Mouse (Mus musculus) layer of hippocampus, postnatal 10 days (tissue): ENCODE measurements at regions not wholly inside any gene's neighbourhood (a gene's known extent, or its start where the extent isn't known, plus 50 kb on each side); places are given as distances from the start of the nearest gene placed in this dataset.
"Not testable (repeated sequence)": the region's sequence is repeated elsewhere in the genome, so short reads cannot be mapped to it uniquely, and the experiment has no call there.

Experiments used
- DNase-seq, 2 experiments: peaks; one replicate each; pipeline ENCODE4 v3.0.0; 2021; ENCODE audit warnings: low spot score in 2 of 2

GRCm38 (mm10) chr3:21990526-21990925 is 85.9 kb upstream of the Tbl1xr1 start:
- DNase-seq: no peak

GRCm38 (mm10) chr3:21991681-21992152 is 84.7 kb upstream of the Tbl1xr1 start:
- no peak for DNase-seq

GRCm38 (mm10) chr3:21992203-21992602 is 84.2 kb upstream of the Tbl1xr1 start:
- DNase-seq: no peak

- DNase-seq: no peak
These were observed 82.5 kb upstream of the Tbl1xr1 start for GRCm38 (mm10) chr3:21993961-21994360.

GRCm38 (mm10) chr3:21995566-21996391 is 80.7 kb upstream of the Tbl1xr1 start:
- DNase-seq: no peak

- no peak for DNase-seq
These were observed 79.1 kb upstream of the Tbl1xr1 start for GRCm38 (mm10) chr3:21997387-21997786.

GRCm38 (mm10) chr3:22005456-22005855 is 71.0 kb upstream of the Tbl1xr1 start:
- no peak for DNase-seq

GRCm38 (mm10) chr3:22006113-22006512 is 70.3 kb upstream of the Tbl1xr1 start:
- no peak for DNase-seq

- no peak for DNase-seq
These were observed 69.8 kb upstream of the Tbl1xr1 start for GRCm38 (mm10) chr3:22006651-22007050.

GRCm38 (mm10) chr3:22007736-22008135 is 68.7 kb upstream of the Tbl1xr1 start:
- no peak for DNase-seq

- no peak for DNase-seq
These were observed 68.0 kb upstream of the Tbl1xr1 start for GRCm38 (mm10) chr3:22008432-22008831.

- DNase-seq: no peak
These were observed 66.4 kb upstream of the Tbl1xr1 start for GRCm38 (mm10) chr3:22009898-22010699.

GRCm38 (mm10) chr3:22010700-22010991 is 65.8 kb upstream of the Tbl1xr1 start:
- not testable (repeated sequence) for DNase-seq

GRCm38 (mm10) chr3:22021360-22021935 is 55.0 kb upstream of the Tbl1xr1 start:
- DNase-seq: no peak

GRCm38 (mm10) chr3:22022418-22022817 is 54.0 kb upstream of the Tbl1xr1 start:
- DNase-seq: no peak

- no peak for DNase-seq
These were observed 53.4 kb upstream of the Tbl1xr1 start for GRCm38 (mm10) chr3:22023049-22023448.

GRCm38 (mm10) chr3:22023551-22023950 is 52.9 kb upstream of the Tbl1xr1 start:
- DNase-seq: peak in 1 of 2 experiments; percentile 11

GRCm38 (mm10) chr3:22024200-22024599 is 52.3 kb upstream of the Tbl1xr1 start:
- peak; percentile 6 to 12 for DNase-seq

- DNase-seq: no peak
These were observed 51.3 kb upstream of the Tbl1xr1 start for GRCm38 (mm10) chr3:22025119-22025518.

- no peak for DNase-seq
These were observed 50.8 kb upstream of the Tbl1xr1 start for GRCm38 (mm10) chr3:22025615-22026014.
